Mouse (Mus musculus) right cerebral cortex, adult 2 months (tissue): ENCODE data around the gene Cideb.

Experiments used
- DNase-seq, 2 experiments: peaks; one replicate each; pipeline ENCODE4 v3.0.0; 2021 to 2022; ENCODE audit warnings: low spot score in 2 of 2

Cideb gene

GRCm38 (mm10) chr14:55765696-55766095 lies 7.4 kb upstream of the Cideb start, which contains the start of gene Ltb4r1:
Gene Ltb4r1 (plus strand): TSS chr14:55765962.
- DNase-seq, result no peak

DNA sequence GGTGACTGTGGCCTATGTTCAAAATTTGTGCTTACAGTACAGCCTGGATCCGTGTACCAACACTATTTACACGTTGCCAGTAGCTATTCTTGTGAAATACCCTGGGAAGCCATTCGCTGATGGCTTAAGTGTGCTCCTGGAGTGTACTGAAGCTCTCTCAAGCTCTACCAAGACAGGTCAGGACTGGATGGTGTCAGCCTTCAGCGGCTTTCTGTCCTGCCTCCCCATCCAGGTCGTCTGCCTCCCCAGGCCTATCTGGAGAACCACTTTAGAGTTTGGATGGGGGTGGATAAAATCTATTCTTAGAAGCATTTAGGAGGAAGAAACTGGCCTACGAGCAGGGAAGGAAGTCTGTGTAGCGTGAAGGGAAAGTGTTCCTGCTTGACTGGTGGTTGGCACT lies 4.9 kb upstream of the Cideb start:
- DNase-seq, result no peak

DNA sequence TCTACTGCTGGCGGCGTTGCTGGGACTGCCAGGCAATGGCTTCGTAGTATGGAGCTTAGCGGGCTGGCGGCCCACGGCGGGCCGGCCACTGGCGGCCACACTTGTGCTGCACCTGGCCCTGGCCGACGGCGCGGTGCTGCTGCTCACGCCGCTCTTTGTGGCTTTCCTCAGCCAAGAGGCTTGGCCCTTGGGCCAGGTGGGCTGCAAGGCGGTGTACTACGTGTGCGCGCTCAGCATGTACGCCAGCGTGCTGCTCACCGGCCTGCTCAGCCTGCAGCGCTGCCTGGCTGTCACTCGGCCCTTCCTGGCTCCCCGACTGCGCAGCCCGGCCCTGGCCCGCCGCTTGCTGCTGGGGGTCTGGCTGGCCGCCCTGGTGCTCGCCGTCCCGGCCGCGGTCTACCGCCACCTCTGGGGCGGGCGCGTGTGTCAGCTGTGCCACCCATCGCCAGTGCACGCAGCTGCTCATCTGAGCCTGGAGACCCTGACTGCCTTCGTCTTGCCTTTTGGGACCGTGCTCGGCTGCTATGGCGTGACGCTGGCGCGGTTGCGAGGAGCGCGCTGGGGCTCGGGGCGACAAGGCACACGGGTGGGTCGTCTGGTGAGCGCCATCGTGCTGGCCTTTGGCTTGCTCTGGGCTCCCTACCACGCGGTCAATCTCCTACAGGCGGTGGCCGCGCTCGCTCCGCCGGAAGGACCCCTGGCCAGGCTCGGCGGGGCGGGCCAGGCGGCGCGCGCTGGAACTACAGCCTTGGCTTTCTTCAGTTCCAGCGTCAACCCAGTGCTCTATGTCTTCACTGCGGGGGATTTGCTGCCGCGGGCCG lies 4.0 kb upstream of the Cideb start:
- peak in 1 of 2 experiments; percentile 52 for DNase-seq

- no peak for DNase-seq
Measured at GRCm38 (mm10) chr14:55761163-55761562, 2.9 kb upstream of the Cideb start, which contains the start of gene Ltb4r2. Gene Ltb4r2 (plus strand): TSS chr14:55761428.

DNA sequence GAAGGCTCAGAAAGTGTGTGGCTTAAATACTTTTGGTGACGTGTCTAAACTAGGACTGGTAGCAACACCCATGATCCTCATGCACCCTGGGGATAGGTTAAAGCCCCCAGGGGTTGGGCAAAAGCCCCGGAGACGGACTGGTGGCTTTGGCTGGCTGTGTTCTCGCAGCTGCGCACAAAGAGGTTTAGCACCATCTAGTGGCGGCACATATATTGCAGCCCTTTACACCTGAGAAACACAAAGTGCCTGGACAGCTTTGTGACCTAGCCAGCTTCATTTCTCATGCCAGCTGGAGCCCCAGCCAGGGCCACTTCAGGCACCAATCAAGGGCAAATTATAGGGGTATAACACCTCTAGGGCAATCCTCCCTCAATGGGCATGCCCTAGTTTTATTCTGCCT lies 1.9 kb upstream of the Cideb start:
- peak; percentile 90 to 93 for DNase-seq

GRCm38 (mm10) chr14:55757566-55757965 lies 692 bp downstream of the Cideb start:
- DNase-seq, result no peak

DNA sequence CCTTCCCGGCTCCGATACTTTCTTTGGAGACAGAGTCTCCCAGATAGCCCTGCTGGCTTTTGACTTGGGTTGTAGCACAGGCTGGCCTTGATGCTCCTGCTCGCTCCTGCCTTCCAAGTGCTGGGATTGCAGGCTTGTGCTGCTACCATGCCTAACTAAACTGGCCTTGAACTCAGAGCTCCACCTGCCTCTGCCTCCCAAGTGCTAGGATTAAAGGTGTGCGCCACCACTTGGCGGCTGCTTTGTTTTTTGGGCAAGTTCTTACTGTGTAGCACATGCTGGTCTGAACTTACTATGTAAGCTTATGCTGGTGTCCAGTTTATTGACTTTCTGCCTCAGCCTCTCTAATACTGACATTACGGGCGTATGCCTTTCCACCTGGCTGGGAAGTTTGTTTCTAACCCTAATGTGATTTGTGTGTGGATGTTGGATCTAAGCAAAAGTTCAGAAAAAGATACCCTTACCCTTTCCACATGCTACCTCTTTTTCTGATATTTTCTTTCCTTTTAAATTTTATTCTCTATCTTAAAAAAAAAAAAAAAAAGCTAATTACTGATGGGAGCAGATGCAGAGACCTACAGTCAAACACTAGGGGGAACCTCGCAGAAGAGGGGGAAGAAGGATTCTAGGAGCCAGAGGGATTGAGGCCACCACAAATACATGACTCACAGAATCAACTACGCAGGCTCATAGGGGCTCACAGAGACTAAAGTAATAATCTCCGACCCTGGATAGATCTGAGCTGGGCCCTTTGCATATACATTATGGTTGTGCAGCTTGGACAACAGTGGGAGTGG lies 11.0 kb downstream of the Cideb start:
- DNase-seq, result no peak

DNA sequence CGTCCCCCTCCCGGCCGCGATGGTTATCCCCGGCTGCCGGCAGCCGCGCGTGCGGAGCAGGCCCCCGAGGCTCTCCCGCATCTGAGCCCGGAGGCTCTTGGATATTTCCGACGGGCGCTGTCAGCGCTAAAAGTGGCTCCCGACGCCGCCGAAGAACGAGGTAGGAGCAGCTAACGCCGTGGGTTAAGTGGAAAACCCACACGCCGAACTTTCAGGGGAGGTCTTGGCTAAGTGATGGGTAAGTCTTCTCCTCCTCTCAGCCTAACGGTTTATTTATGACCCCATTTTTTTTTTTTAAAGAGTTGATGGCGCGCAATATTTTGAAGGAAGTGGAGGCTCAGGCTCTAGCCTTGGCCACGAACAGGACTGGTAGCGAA lies 12.4 kb downstream of the Cideb start:
- DNase-seq, result no peak

DNA sequence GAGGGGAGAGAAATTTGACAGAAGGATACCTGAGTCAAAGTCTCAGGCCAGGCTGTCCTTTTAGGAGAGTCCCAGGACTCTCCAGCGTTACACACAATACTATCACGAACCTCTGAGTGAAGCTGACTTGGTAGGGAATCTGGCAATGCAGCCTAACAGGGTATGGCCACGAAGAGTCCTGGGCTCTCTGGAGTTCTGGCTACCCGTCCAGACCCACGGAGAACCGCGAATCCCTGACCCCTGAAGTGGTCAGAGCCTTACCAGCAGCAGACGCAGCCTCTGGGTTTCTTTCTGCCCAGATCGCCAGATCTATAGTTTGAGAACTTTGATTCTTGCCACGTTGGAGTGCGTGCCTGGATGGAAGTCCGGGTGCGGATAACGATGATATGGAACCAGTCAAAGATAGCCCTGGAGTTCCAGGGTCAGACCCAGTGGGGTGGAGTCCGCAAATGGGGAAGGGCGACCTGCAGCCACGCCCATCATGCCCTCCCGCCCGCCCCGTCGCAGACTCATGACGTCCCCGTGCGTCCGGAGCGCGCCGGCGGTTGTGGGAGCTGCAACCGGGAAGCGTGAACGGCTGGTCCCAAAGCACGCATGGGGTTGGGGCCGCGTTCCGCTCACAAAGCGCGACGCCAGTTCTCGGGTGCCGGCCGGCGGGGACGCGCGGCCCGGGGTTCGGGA lies 12.9 kb downstream of the Cideb start, which contains the start of the genes Dhrs1 and Nop9:
Gene Dhrs1 (minus strand): TSS at position 511 of the 681 bp plus-strand sequence.
Gene Nop9 (plus strand): TSS at position 514 of the 681 bp plus-strand sequence.
- DNase-seq, result peak; percentile 78 to 87

- peak; percentile 87 to 91 for DNase-seq
Measured at GRCm38 (mm10) chr14:55743711-55744110, 14.5 kb downstream of the Cideb start.

- no peak for DNase-seq
Measured at GRCm38 (mm10) chr14:55737086-55737687, 21.1 kb downstream of the Cideb start.

GRCm38 (mm10) chr14:55735758-55736157 lies 22.5 kb downstream of the Cideb start:
- no peak for DNase-seq

- DNase-seq, result no peak
Measured at GRCm38 (mm10) chr14:55735334-55735733, 22.9 kb downstream of the Cideb start.

GRCm38 (mm10) chr14:55734869-55735268 lies 23.4 kb downstream of the Cideb start:
- DNase-seq, result no peak

GRCm38 (mm10) chr14:55733889-55734288 lies 24.4 kb downstream of the Cideb start:
- DNase-seq, result no peak

DNA sequence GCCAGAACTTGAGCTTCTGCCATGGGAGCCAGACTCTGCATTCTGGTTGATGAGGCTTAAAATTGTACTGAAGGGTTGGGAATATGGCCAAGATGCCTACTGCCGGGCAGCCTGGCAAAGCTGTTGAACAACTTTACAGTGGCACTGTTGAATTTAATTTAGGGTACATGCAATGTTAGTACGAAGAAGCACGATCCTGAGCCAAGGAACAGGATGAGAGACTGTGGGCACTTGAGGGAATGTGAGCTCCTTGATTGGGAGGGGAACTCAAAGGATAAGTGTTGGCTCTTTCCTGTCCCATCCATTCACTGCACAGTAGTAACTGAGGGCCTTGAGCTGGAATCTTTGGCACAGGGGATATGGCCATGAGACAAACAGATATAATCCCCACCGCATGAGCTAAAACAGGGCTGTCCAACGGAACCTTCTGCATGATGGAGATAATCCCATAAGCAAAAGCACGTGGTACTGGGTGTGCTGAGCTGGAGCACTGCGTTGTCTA lies 27.7 kb downstream of the Cideb start:
- DNase-seq, result peak; percentile 27 to 29

- no peak for DNase-seq
Measured at GRCm38 (mm10) chr14:55730116-55730515, 28.1 kb downstream of the Cideb start.

DNA sequence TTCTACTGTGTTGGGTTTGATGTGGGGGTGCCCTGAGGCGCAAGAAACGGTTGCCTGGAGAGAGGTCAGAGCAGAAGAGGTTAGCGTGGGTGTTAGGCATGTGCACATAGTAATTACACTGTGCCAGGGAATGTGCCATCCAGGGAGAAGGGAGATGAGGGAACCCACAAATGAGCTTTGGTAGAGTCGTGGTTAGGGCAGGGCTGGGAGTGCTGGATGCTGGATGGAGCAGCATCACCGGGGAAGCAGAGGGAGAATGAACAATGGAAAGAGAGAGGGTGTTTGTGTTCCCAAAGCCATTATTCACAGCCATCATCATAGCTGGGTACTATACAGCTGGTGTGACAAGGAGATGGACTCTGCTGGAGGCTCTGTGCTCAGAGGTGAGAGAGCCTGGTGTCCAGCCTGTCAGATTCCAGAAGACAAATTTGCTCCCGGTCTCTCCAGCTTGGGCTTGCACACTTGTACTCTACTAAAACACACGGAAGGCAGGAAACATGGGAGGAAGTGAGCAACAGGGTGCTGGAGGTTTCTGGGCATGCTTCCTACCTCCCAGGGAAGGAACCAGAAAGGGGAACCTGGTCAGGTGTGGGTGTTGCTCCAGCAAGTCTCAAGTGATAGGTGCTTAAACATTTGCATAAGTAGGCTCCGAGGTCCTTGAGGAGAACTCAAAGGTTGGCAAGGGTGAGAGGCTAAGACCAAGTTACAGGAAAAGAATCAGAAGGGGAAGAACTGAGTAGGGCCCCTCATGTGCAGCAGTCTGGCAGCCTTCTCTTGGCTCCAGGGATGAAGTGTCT lies 30.2 kb downstream of the Cideb start:
- DNase-seq, result no peak

GRCm38 (mm10) chr14:55726261-55726660 lies 32.0 kb downstream of the Cideb start:
- DNase-seq, result no peak

DNA sequence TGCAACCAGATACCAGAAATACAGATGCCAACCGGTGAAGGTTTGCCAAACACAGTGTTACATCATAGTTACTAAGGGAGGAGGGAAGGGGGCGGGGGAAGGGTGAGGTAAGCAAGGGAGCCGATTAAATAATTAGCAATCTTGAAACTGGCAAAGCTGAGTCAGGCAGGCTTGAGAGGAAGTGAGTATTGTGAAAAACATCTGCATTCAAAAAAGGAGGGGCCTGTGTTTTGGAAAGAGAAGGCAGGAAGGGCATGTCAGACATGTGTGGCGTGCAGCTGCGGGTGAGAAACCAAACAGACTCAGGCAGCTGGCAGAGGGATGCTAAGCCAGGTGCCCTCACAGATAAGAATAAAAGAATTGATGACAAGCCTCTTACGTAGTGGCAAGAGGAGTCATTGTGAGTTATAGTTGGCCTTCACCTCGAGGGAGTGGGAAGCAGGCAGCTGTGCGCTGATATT lies 33.8 kb downstream of the Cideb start:
- DNase-seq, result no peak
